Mouse (Mus musculus) neural tube, embryonic 14.5 days (tissue): ENCODE measurements around the gene Atf7ip. TPM values are rescaled to one million over a fixed set of nuclear protein-coding genes. Genes with fewer than 3 reads are reported as not detected.

ENCODE experiments used
- ATAC-seq: fragments of 200-750 bp; cut with Nextera tagmentation; 2 replicates; pipeline ENCODE4 v1.8.0; 2017; ENCODE audit warnings: low read depth, mild to moderate bottlenecking, moderate TSS enrichment, moderate library complexity
- H3K27ac ChIP-seq: fragments of 300-500 bp; sonication (generic); 2 replicates; pipeline ENCODE4 v1.5.1; 2014; ENCODE audit warnings: low read depth, mild to moderate bottlenecking, control low read depth, low read length, moderate library complexity, mixed read lengths
- H3K27me3 ChIP-seq: fragments of 300-500 bp; sonication (generic); 2 replicates; pipeline ENCODE4 v1.6.1; 2014; ENCODE audit warnings: low read length; ENCODE audit not compliant: control insufficient read depth, insufficient read depth
- H3K36me3 ChIP-seq: fragments of 300-500 bp; sonication (generic); 2 replicates; pipeline ENCODE4 v1.6.1; 2014; ENCODE audit warnings: low read length, mixed read lengths; ENCODE audit not compliant: control insufficient read depth, insufficient read depth
- H3K4me1 ChIP-seq: fragments of 300-500 bp; sonication (generic); 2 replicates; pipeline ENCODE4 v1.6.1; 2014; ENCODE audit warnings: low read length; ENCODE audit not compliant: control insufficient read depth, insufficient read depth
- H3K4me2 ChIP-seq: fragments of 300-500 bp; sonication (generic); 2 replicates; pipeline ENCODE4 v1.6.1; 2014; ENCODE audit warnings: mild to moderate bottlenecking, low read depth, low read length, control low read depth
- H3K4me3 ChIP-seq: fragments of 300-500 bp; sonication (generic); 2 replicates; pipeline ENCODE4 v1.5.1; 2014; ENCODE audit warnings: low read depth, low read length, control low read depth, mixed read lengths
- H3K9ac ChIP-seq: fragments of 300-500 bp; sonication (generic); replicated peaks from 2 replicates; pipeline ENCODE4 v1.6.1; 2014; ENCODE audit warnings: low read depth, mild to moderate bottlenecking, control low read depth, low read length, mixed read lengths
- H3K9me3 ChIP-seq: fragments of 300-500 bp; sonication (generic); 2 replicates; pipeline ENCODE4 v1.6.1; 2016; ENCODE audit warnings: low read length; ENCODE audit not compliant: control insufficient read depth
- WGBS: fragments of 180-500 bp; shearing (Covaris S2); extraction: QIAGEN DNeasy Blood & Tissue Kit; methylation state at CpG from one replicate; pipeline ENCODE4 v1.1.7; 2014; 5-methylcytosine and 5-hydroxymethylcytosine counted together
- polyA plus RNA-seq: library from polyadenylated mRNA; unstranded; fragments of >200 nt; fragmentation: Nextera tagmentation; extraction: Ambion mirVana; gene quantifications from 2 replicates; pipeline ENCODE4 v1.2.1, GENCODE M21; 2014

Atf7ip gene
- polyA plus RNA-seq, 1 experiment from 2014 or later, result 59.5 TPM

- WGBS, result 65% methylated on average over 2 of the region's 2 CpGs
- Histone ChIP-seq H3K36me3 (no peaks in the 10 kb centered on the region), H3K4me1 (peaks cover 10% of the 10 kb centered on the region; the same call in 1 of the 2 replicates), H3K27ac (no peak overlapping the region), H3K27me3 (no peaks in the 10 kb centered on the region), H3K9ac (no peak overlapping the region), H3K9me3 (no peaks in the 10 kb centered on the region), H3K4me2 (no peak overlapping the region), H3K4me3 (no peak overlapping the region)
- no peak for ATAC-seq
Observed at GRCm38 (mm10) chr6:136529156-136529555, 23.2 kb downstream of the Atf7ip start.

- Histone ChIP-seq H3K36me3 (no peaks in the 10 kb centered on the region), H3K4me2 (no peak overlapping the region), H3K27ac (peak overlapping the region; percentile 83), H3K27me3 (no peaks in the 10 kb centered on the region), H3K4me3 (no peak overlapping the region), H3K9me3 (no peaks in the 10 kb centered on the region), H3K4me1 (peaks cover 20% of the 10 kb centered on the region; the same call in 1 of the 2 replicates), H3K9ac (no peak overlapping the region)
- no peak for ATAC-seq
- WGBS, result 59% methylated on average over 7 of the region's 7 CpGs
Observed at GRCm38 (mm10) chr6:136531792-136532230, 25.8 kb downstream of the Atf7ip start.

- peak overlapping the region; percentile 35; the same call in 1 of the 2 replicates for H3K4me2 ChIP-seq
- no peak overlapping the region for H3K9ac ChIP-seq
- ATAC-seq, result peak; percentile 91
- no peaks in the 10 kb centered on the region for H3K27me3 ChIP-seq
- H3K4me1 ChIP-seq, result peaks cover 20% of the 10 kb centered on the region; the same call in 1 of the 2 replicates
- H3K27ac ChIP-seq, result peak overlapping the region; percentile 90
- H3K9me3 ChIP-seq, result no peaks in the 10 kb centered on the region
- peak overlapping the region; percentile 19 for H3K4me3 ChIP-seq
- whole genome bisulfite sequencing, result 21% methylated on average over 7 of the region's 7 CpGs
- H3K36me3 ChIP-seq, result no peaks in the 10 kb centered on the region
Observed at GRCm38 (mm10) chr6:136532535-136533291, 26.7 kb downstream of the Atf7ip start.

- Histone ChIP-seq H3K9me3 (no peaks in the 10 kb centered on the region), H3K9ac (no peak overlapping the region), H3K27me3 (no peaks in the 10 kb centered on the region), H3K27ac (no peak overlapping the region), H3K4me1 (peaks cover 20% of the 10 kb centered on the region; the same call in 1 of the 2 replicates), H3K36me3 (no peaks in the 10 kb centered on the region), H3K4me3 (no peak overlapping the region), H3K4me2 (peak overlapping the region; percentile 31)
- ATAC-seq, result no peak
- WGBS, result 66% methylated on average over 4 of the region's 4 CpGs
Observed at GRCm38 (mm10) chr6:136533804-136534203, 27.8 kb downstream of the Atf7ip start.

GRCm38 (mm10) chr6:136534444-136534843 lies 28.5 kb downstream of the Atf7ip start:
- no peak overlapping the region for H3K4me3 ChIP-seq
- no peak for ATAC-seq
- H3K4me1 ChIP-seq, result peaks cover 20% of the 10 kb centered on the region; the same call in 1 of the 2 replicates
- H3K9ac ChIP-seq, result no peak overlapping the region
- no peak overlapping the region for H3K4me2 ChIP-seq
- H3K27ac ChIP-seq, result no peak overlapping the region
- no peaks in the 10 kb centered on the region for H3K36me3 ChIP-seq
- 52% methylated on average over 3 of the region's 3 CpGs for WGBS
- no peaks in the 10 kb centered on the region for H3K27me3 ChIP-seq
- no peaks in the 10 kb centered on the region for H3K9me3 ChIP-seq

GRCm38 (mm10) chr6:136535176-136535575 lies 29.2 kb downstream of the Atf7ip start:
- no peak for ATAC-seq
- H3K9ac ChIP-seq, result 0 out of 2 replicates have a peak overlapping the region, but pooled peaks have one; percentile 7
- H3K27me3 ChIP-seq, result no peaks in the 10 kb centered on the region
- H3K36me3 ChIP-seq, result no peaks in the 10 kb centered on the region
- H3K4me1 ChIP-seq, result peaks cover 20% of the 10 kb centered on the region; the same call in 1 of the 2 replicates
- no peaks in the 10 kb centered on the region for H3K9me3 ChIP-seq
- no peak overlapping the region for H3K4me3 ChIP-seq
- peak overlapping the region; percentile 18; the same call in 1 of the 2 replicates for H3K27ac ChIP-seq
- H3K4me2 ChIP-seq, result peak overlapping the region; percentile 23
- WGBS, result 57% methylated on average over 5 of the region's 5 CpGs

- no peaks in the 10 kb centered on the region for H3K9me3 ChIP-seq
- H3K36me3 ChIP-seq, result no peaks in the 10 kb centered on the region
- no peak overlapping the region for H3K4me3 ChIP-seq
- H3K4me2 ChIP-seq, result peak overlapping the region; percentile 40
- peak overlapping the region; percentile 25; the same call in 1 of the 2 replicates for H3K9ac ChIP-seq
- no peaks in the 10 kb centered on the region for H3K27me3 ChIP-seq
- H3K4me1 ChIP-seq, result peaks cover 20% of the 10 kb centered on the region; the same call in 1 of the 2 replicates
- H3K27ac ChIP-seq, result peak overlapping the region; percentile 74
- no peak for ATAC-seq
- 21% methylated on average over 5 of the region's 5 CpGs for WGBS
Observed at GRCm38 (mm10) chr6:136536121-136536520, 30.2 kb downstream of the Atf7ip start.

GRCm38 (mm10) chr6:136541350-136541749 lies 35.4 kb downstream of the Atf7ip start:
- Histone ChIP-seq H3K27ac (peak overlapping the region; percentile 81), H3K27me3 (no peaks in the 10 kb centered on the region), H3K4me3 (no peak overlapping the region), H3K4me2 (peak overlapping the region; percentile 14; the same call in 1 of the 2 replicates), H3K4me1 (peaks cover 21% of the 10 kb centered on the region), H3K9ac (no peak overlapping the region), H3K9me3 (no peaks in the 10 kb centered on the region), H3K36me3 (no peaks in the 10 kb centered on the region)
- 28% methylated on average over 5 of the region's 5 CpGs for WGBS
- ATAC-seq, result peak; percentile 5; the same call in 1 of the 2 replicates

- Histone ChIP-seq H3K9me3 (no peaks in the 10 kb centered on the region), H3K4me1 (peaks cover 21% of the 10 kb centered on the region), H3K4me2 (no peak overlapping the region; the same call in 1 of the 2 replicates), H3K36me3 (no peaks in the 10 kb centered on the region), H3K27me3 (no peaks in the 10 kb centered on the region), H3K27ac (peak overlapping the region; percentile 81), H3K9ac (no peak overlapping the region), H3K4me3 (no peak overlapping the region)
- WGBS, result 72% methylated on average over 1 of the region's 1 CpGs
- no peak for ATAC-seq
Observed at GRCm38 (mm10) chr6:136542105-136542504, 36.1 kb downstream of the Atf7ip start.
